Mouse (Mus musculus) heart, adult 8-10 months (tissue): ENCODE data around the gene Nlrp9b. TPM values are rescaled to one million over a fixed set of nuclear protein-coding genes. Genes with fewer than 3 reads are reported as not detected.
"Not testable (repeated sequence)": the region's sequence is repeated elsewhere in the genome, so short reads cannot be mapped to it uniquely, and the experiment has no call there.

Source experiments
- DNase-seq: peaks from one replicate; pipeline ENCODE4 v3.0.0; 2022; ENCODE audit warnings: low spot score
- total RNA-seq, 4 experiments: library from RNA; stranded (reverse); gene quantifications; 2 replicates each; pipeline ENCODE4 v1.2.4; 2022

Nlrp9b gene
- total RNA-seq, 4 experiments from 2014 or later: not detected

GRCm38 (mm10) chr7:20122479-20122878 lies 131.2 kb downstream of the Nlrp9b start, which contains the start of gene Gm16442:
TSS of gene Gm16442 (minus strand) at chr7:20122579.
- not testable (repeated sequence) for DNase-seq

Other genes starting within 250 kb of the Nlrp9b start
- 10 to 100 TPM; 24.8 to 37.3 (median 34.9) TPM for gene Nectin2, start 241.0 kb upstream of the Nlrp9b start, total RNA-seq
- 100 to 1,000 TPM; 185 to 199 (median 197) TPM for gene Bcam, start 220.4 kb upstream of the Nlrp9b start, total RNA-seq
- under 1 TPM in 2 of 4 experiments, not detected in 2; 0.37 to 0.76 TPM for gene Cblc, start 194.7 kb upstream of the Nlrp9b start, total RNA-seq
- gene Bcl3, start 168.7 kb upstream of the Nlrp9b start, total RNA-seq: 1 to 10 TPM; 2.1 to 4.4 (median 3.5) TPM
- gene Gm19345, start 139.5 kb upstream of the Nlrp9b start, total RNA-seq: not detected
- gene Ceacam16, start 130.2 kb upstream of the Nlrp9b start, total RNA-seq: under 1 TPM in 1 of 4 experiments, not detected in 3; 0.27 TPM
- gene Ceacam19, start 103.5 kb upstream of the Nlrp9b start, total RNA-seq: not detected
- gene Pvr, start 70.3 kb upstream of the Nlrp9b start, total RNA-seq: 10 to 100 TPM; 17.9 to 25.0 (median 20.5) TPM
- 1 to 10 TPM; 1.4 to 2.1 (median 1.6) TPM for gene Igsf23, start 40.7 kb upstream of the Nlrp9b start, total RNA-seq
- gene Ceacam20, start 26.1 kb upstream of the Nlrp9b start, total RNA-seq: not detected
- gene Vmn1r91, start 108.2 kb downstream of the Nlrp9b start, total RNA-seq: not detected
- not detected for gene Gm16442, start 131.1 kb downstream of the Nlrp9b start, total RNA-seq
- gene Vmn1r93, start 147.6 kb downstream of the Nlrp9b start, total RNA-seq: not detected
- not detected for gene Vmn1r94, start 176.9 kb downstream of the Nlrp9b start, total RNA-seq
- not detected for gene Vmn1r95, start 202.2 kb downstream of the Nlrp9b start, total RNA-seq
- gene Gm6164, start 214.1 kb downstream of the Nlrp9b start, total RNA-seq: not detected
- not detected for gene Gm4498, start 242.4 kb downstream of the Nlrp9b start, total RNA-seq